Mouse (Mus musculus) megakaryocyte, embryonic 14.5 days (primary cell): ENCODE measurements around the gene Rab5c. TPM values are rescaled to one million over a fixed set of nuclear protein-coding genes. Genes with fewer than 3 reads are reported as not detected.

Experiments
- H3K27me3 ChIP-seq: replicated peaks from 2 replicates; pipeline ENCODE3; 2012; ENCODE audit warnings: inconsistent platforms
- H3K36me3 ChIP-seq: replicated peaks from 2 replicates; pipeline ENCODE3; 2012; ENCODE audit warnings: low read length, inconsistent platforms, mixed read lengths
- H3K4me1 ChIP-seq: 2 replicates; pipeline ENCODE4 v1.6.1; 2012; ENCODE audit warnings: inconsistent platforms
- H3K4me3 ChIP-seq: replicated peaks from 2 replicates; pipeline ENCODE3; 2012; ENCODE audit warnings: moderate library complexity, mild to moderate bottlenecking, inconsistent platforms
- H3K9me3 ChIP-seq: 2 replicates; pipeline ENCODE4 v1.6.1; 2012; ENCODE audit warnings: inconsistent platforms
- FLI1 ChIP-seq: IDR thresholded peaks from 2 replicates; pipeline ENCODE4 v1.6.1; 2012; ENCODE audit warnings: low read length, inconsistent platforms, mixed read lengths
- GATA1 ChIP-seq: IDR thresholded peaks from 3 replicates; pipeline ENCODE4 v1.6.1; 2012; ENCODE audit warnings: mixed read lengths, low read length, inconsistent platforms, borderline replicate concordance
- polyA plus RNA-seq: library from polyadenylated mRNA; stranded (reverse); fragments of >175 nt; gene quantifications from 2 replicates; pipeline ENCODE4 v1.2.3, GENCODE M21; 2012; ENCODE audit warnings: low replicate concordance; ENCODE audit not compliant: insufficient read depth

The Rab5c gene
- polyA plus RNA-seq, 1 experiment: 502 TPM

- no peak overlapping the region for H3K4me3 ChIP-seq
- H3K9me3 ChIP-seq: peaks cover 3% of the 10 kb centered on the region
- no peaks in the 10 kb centered on the region for H3K36me3 ChIP-seq
- peaks cover 20% of the 10 kb centered on the region for H3K4me1 ChIP-seq
- TF ChIP-seq GATA1: no peak
- no peak for TF ChIP-seq FLI1
- H3K27me3 ChIP-seq: peaks cover 82% of the 10 kb centered on the region
These were observed 16.1 kb upstream of the Rab5c start for GRCm38 (mm10) chr11:100754021-100754692.

GRCm38 (mm10) chr11:100752294-100752693 is 14.3 kb upstream of the Rab5c start:
- TF ChIP-seq FLI1 (no peak), GATA1 (no peak)
- Histone ChIP-seq H3K4me1 (peaks cover 21% of the 10 kb centered on the region), H3K27me3 (peaks cover 80% of the 10 kb centered on the region), H3K4me3 (no peak overlapping the region), H3K9me3 (peaks cover 3% of the 10 kb centered on the region), H3K36me3 (no peaks in the 10 kb centered on the region)

GRCm38 (mm10) chr11:100750127-100750526 is 12.1 kb upstream of the Rab5c start:
- Histone ChIP-seq H3K9me3 (peaks cover 3% of the 10 kb centered on the region), H3K4me1 (peaks cover 23% of the 10 kb centered on the region), H3K36me3 (no peaks in the 10 kb centered on the region), H3K27me3 (peaks cover 79% of the 10 kb centered on the region), H3K4me3 (peak overlapping the region; percentile 8)
- TF ChIP-seq FLI1 (no peak), GATA1 (no peak)

- H3K36me3 ChIP-seq: no peaks in the 10 kb centered on the region
These were observed 11.5 kb upstream of the Rab5c start for GRCm38 (mm10) chr11:100749469-100749868.

GRCm38 (mm10) chr11:100748620-100749019 is 10.6 kb upstream of the Rab5c start:
- H3K36me3 ChIP-seq: no peaks in the 10 kb centered on the region
- peaks cover 69% of the 10 kb centered on the region for H3K27me3 ChIP-seq
- H3K4me1 ChIP-seq: peaks cover 19% of the 10 kb centered on the region
- H3K4me3 ChIP-seq: no peak overlapping the region
- peaks cover 3% of the 10 kb centered on the region for H3K9me3 ChIP-seq
- TF ChIP-seq GATA1: no peak
- no peak for TF ChIP-seq FLI1

More at GRCm38 (mm10) chr11:100749469-100749868, 11.5 kb upstream of the Rab5c start:
- Histone ChIP-seq H3K9me3 (peaks cover 3% of the 10 kb centered on the region), H3K4me1 (peaks cover 24% of the 10 kb centered on the region), H3K27me3 (peaks cover 74% of the 10 kb centered on the region), H3K4me3 (peak overlapping the region; percentile 57)
- no peak for TF ChIP-seq FLI1
- TF ChIP-seq GATA1: no peak

- Histone ChIP-seq H3K36me3 (no peaks in the 10 kb centered on the region), H3K4me1 (peaks cover 23% of the 10 kb centered on the region)
- no peak for TF ChIP-seq GATA1
- no peak for TF ChIP-seq FLI1
These were observed 9.1 kb upstream of the Rab5c start for GRCm38 (mm10) chr11:100747114-100747513.

GRCm38 (mm10) chr11:100746546-100746945 is 8.5 kb upstream of the Rab5c start:
- Histone ChIP-seq H3K36me3 (no peaks in the 10 kb centered on the region), H3K9me3 (peaks cover 2% of the 10 kb centered on the region), H3K27me3 (peaks cover 53% of the 10 kb centered on the region), H3K4me3 (no peak overlapping the region), H3K4me1 (peaks cover 23% of the 10 kb centered on the region)
- no peak for TF ChIP-seq GATA1
- no peak for TF ChIP-seq FLI1

More at GRCm38 (mm10) chr11:100747114-100747513, 9.1 kb upstream of the Rab5c start:
- peaks cover 58% of the 10 kb centered on the region for H3K27me3 ChIP-seq
- H3K4me3 ChIP-seq: no peak overlapping the region
- H3K9me3 ChIP-seq: peaks cover 3% of the 10 kb centered on the region

GRCm38 (mm10) chr11:100745085-100745484 is 7.1 kb upstream of the Rab5c start:
- H3K9me3 ChIP-seq: no peaks in the 10 kb centered on the region
- H3K4me3 ChIP-seq: no peak overlapping the region
- H3K27me3 ChIP-seq: peaks cover 48% of the 10 kb centered on the region
- TF ChIP-seq FLI1: no peak
- no peak for TF ChIP-seq GATA1
- peaks cover 18% of the 10 kb centered on the region for H3K4me1 ChIP-seq
- no peaks in the 10 kb centered on the region for H3K36me3 ChIP-seq

- peaks cover 14% of the 10 kb centered on the region for H3K27me3 ChIP-seq
These were observed 3.3 kb upstream of the Rab5c start for GRCm38 (mm10) chr11:100741348-100741747.

GRCm38 (mm10) chr11:100738749-100739148 is 734 bp upstream of the Rab5c start:
- Histone ChIP-seq H3K36me3 (peaks cover 14% of the 10 kb centered on the region), H3K4me1 (peaks cover 50% of the 10 kb centered on the region), H3K9me3 (no peaks in the 10 kb centered on the region), H3K4me3 (peak overlapping the region; percentile 99), H3K27me3 (no peaks in the 10 kb centered on the region)
- TF ChIP-seq GATA1 (no peak), FLI1 (no peak)

More at GRCm38 (mm10) chr11:100741348-100741747, 3.3 kb upstream of the Rab5c start:
- Histone ChIP-seq H3K4me3 (no peak overlapping the region), H3K36me3 (no peaks in the 10 kb centered on the region), H3K4me1 (peaks cover 31% of the 10 kb centered on the region), H3K9me3 (no peaks in the 10 kb centered on the region)
- no peak for TF ChIP-seq FLI1
- TF ChIP-seq GATA1: no peak
